Mouse (Mus musculus) limb, embryonic 10.5 days (tissue): ENCODE measurements around the gene Plcb1. TPM values are rescaled to one million over a fixed set of nuclear protein-coding genes. Genes with fewer than 3 reads are reported as not detected.
A peak's percentile ranks its signal among the peaks of the same experiment; 100 is the strongest.
"Not testable (repeated sequence)": the region's sequence is repeated elsewhere in the genome, so short reads cannot be mapped to it uniquely, and the experiment has no call there.

Experiments used
- DNase-seq: peaks from one replicate; pipeline ENCODE4 v3.0.0-alpha.2; 2017; ENCODE audit warnings: low spot score
- H3K27ac ChIP-seq: fragments of 300-500 bp; sonication (generic); 2 replicates; pipeline ENCODE4 v1.5.1; 2016; ENCODE audit warnings: mild to moderate bottlenecking
- H3K27me3 ChIP-seq: fragments of 300-500 bp; sonication (generic); 2 replicates; pipeline ENCODE4 v1.6.1; 2016; ENCODE audit warnings: low read depth, mild to moderate bottlenecking; ENCODE audit not compliant: poor library complexity, severe bottlenecking
- H3K36me3 ChIP-seq: fragments of 300-500 bp; sonication (generic); 2 replicates; pipeline ENCODE4 v1.6.1; 2016; ENCODE audit warnings: mild to moderate bottlenecking, moderate library complexity
- H3K4me1 ChIP-seq: fragments of 300-500 bp; sonication (generic); 2 replicates; pipeline ENCODE4 v1.6.1; 2016
- H3K4me3 ChIP-seq: fragments of 300-500 bp; sonication (generic); 2 replicates; pipeline ENCODE4 v1.5.1; 2016; ENCODE audit warnings: mild to moderate bottlenecking, moderate library complexity
- H3K9me3 ChIP-seq: fragments of 300-500 bp; sonication (generic); replicated peaks from 2 replicates; pipeline ENCODE4 v1.6.1; 2016; ENCODE audit warnings: mild to moderate bottlenecking
- WGBS: fragments of 180-500 bp; shearing (Covaris S2); methylation state at CpG from one replicate; pipeline ENCODE4 v1.1.7; 2016; 5-methylcytosine and 5-hydroxymethylcytosine counted together
- polyA plus RNA-seq: library from polyadenylated mRNA; unstranded; fragments of >200 nt; fragmentation: Nextera tagmentation; extraction: Ambion mirVana; gene quantifications from 2 replicates; pipeline ENCODE4 v1.2.1, GENCODE M21; 2016

Plcb1 gene
- polyA plus RNA-seq, 1 experiment from 2014 or later = 12.2 TPM

- Histone ChIP-seq H3K27ac (no peak overlapping the region), H3K36me3 (no peaks in the 10 kb centered on the region), H3K27me3 (no peaks in the 10 kb centered on the region), H3K9me3 (no peaks in the 10 kb centered on the region), H3K4me1 (peaks cover 9% of the 10 kb centered on the region), H3K4me3 (no peak overlapping the region)
- WGBS = 90% methylated on average over 6 of the region's 6 CpGs
- no peak for DNase-seq
Observed at GRCm38 (mm10) chr2:134972376-134972775, 186.5 kb downstream of the Plcb1 start.

GRCm38 (mm10) chr2:134974711-134975110 lies 188.8 kb downstream of the Plcb1 start:
- H3K9me3 ChIP-seq = no peaks in the 10 kb centered on the region
- no peak for DNase-seq
- no peaks in the 10 kb centered on the region for H3K36me3 ChIP-seq
- WGBS = 46% methylated on average over 6 of the region's 6 CpGs
- no peaks in the 10 kb centered on the region for H3K27me3 ChIP-seq
- H3K4me3 ChIP-seq = no peak overlapping the region
- peaks cover 9% of the 10 kb centered on the region for H3K4me1 ChIP-seq
- no peak overlapping the region for H3K27ac ChIP-seq

- Histone ChIP-seq H3K4me3 (no peak overlapping the region), H3K4me1 (peaks cover 9% of the 10 kb centered on the region), H3K27ac (no peak overlapping the region), H3K36me3 (no peaks in the 10 kb centered on the region), H3K27me3 (no peaks in the 10 kb centered on the region), H3K9me3 (no peaks in the 10 kb centered on the region)
- 52% methylated on average over 3 of the region's 3 CpGs for WGBS
- DNase-seq = no peak
Observed at GRCm38 (mm10) chr2:134976796-134977330, 191.0 kb downstream of the Plcb1 start.

- DNase-seq = no peak
- no peaks in the 10 kb centered on the region for H3K27me3 ChIP-seq
- no peak overlapping the region for H3K4me3 ChIP-seq
- no peak overlapping the region for H3K27ac ChIP-seq
- peaks cover 9% of the 10 kb centered on the region for H3K4me1 ChIP-seq
- no peaks in the 10 kb centered on the region for H3K9me3 ChIP-seq
- 90% methylated on average over 1 of the region's 1 CpGs for WGBS
- no peaks in the 10 kb centered on the region for H3K36me3 ChIP-seq
Observed at GRCm38 (mm10) chr2:134977641-134978040, 191.8 kb downstream of the Plcb1 start.

GRCm38 (mm10) chr2:134981394-134981793 lies 195.5 kb downstream of the Plcb1 start:
- no peak overlapping the region for H3K4me3 ChIP-seq
- no peak for DNase-seq
- no peaks in the 10 kb centered on the region for H3K9me3 ChIP-seq
- H3K27ac ChIP-seq = no peak overlapping the region
- no peaks in the 10 kb centered on the region for H3K36me3 ChIP-seq
- H3K27me3 ChIP-seq = no peaks in the 10 kb centered on the region
- H3K4me1 ChIP-seq = peaks cover 9% of the 10 kb centered on the region

- Histone ChIP-seq H3K27me3 (no peaks in the 10 kb centered on the region), H3K4me1 (0 out of 2 replicates have a peak, but pooled peaks cover 2% of the 10 kb centered on the region), H3K4me3 (no peak overlapping the region), H3K36me3 (no peaks in the 10 kb centered on the region), H3K27ac (no peak overlapping the region), H3K9me3 (no peaks in the 10 kb centered on the region)
- 94% methylated on average over 3 of the region's 3 CpGs for WGBS
- no peak for DNase-seq
Observed at GRCm38 (mm10) chr2:134984884-134985283, 199.0 kb downstream of the Plcb1 start.

GRCm38 (mm10) chr2:134987978-134988377 lies 202.1 kb downstream of the Plcb1 start:
- H3K27me3 ChIP-seq = no peaks in the 10 kb centered on the region
- WGBS = 93% methylated on average over 5 of the region's 5 CpGs
- no peak overlapping the region for H3K27ac ChIP-seq
- no peak for DNase-seq
- no peak overlapping the region for H3K4me3 ChIP-seq
- 0 out of 2 replicates have a peak, but pooled peaks cover 2% of the 10 kb centered on the region for H3K4me1 ChIP-seq
- no peaks in the 10 kb centered on the region for H3K9me3 ChIP-seq
- no peaks in the 10 kb centered on the region for H3K36me3 ChIP-seq

GRCm38 (mm10) chr2:134989650-134990292 lies 203.9 kb downstream of the Plcb1 start:
- Histone ChIP-seq H3K27ac (no peak overlapping the region), H3K36me3 (no peaks in the 10 kb centered on the region), H3K4me3 (no peak overlapping the region), H3K4me1 (0 out of 2 replicates have a peak, but pooled peaks cover 2% of the 10 kb centered on the region), H3K27me3 (no peaks in the 10 kb centered on the region), H3K9me3 (no peaks in the 10 kb centered on the region)
- no peak for DNase-seq
- 82% methylated on average over 9 of the region's 9 CpGs for WGBS

- Histone ChIP-seq H3K9me3 (no peaks in the 10 kb centered on the region), H3K27me3 (no peaks in the 10 kb centered on the region), H3K36me3 (no peaks in the 10 kb centered on the region), H3K4me1 (no peaks in the 10 kb centered on the region), H3K27ac (no peak overlapping the region), H3K4me3 (no peak overlapping the region)
- WGBS = 93% methylated on average over 1 of the region's 1 CpGs
- no peak for DNase-seq
Observed at GRCm38 (mm10) chr2:135007134-135007533, 221.3 kb downstream of the Plcb1 start.

GRCm38 (mm10) chr2:135007885-135008284 lies 222.0 kb downstream of the Plcb1 start:
- not testable (repeated sequence) for H3K4me1 ChIP-seq, H3K27ac ChIP-seq, H3K27me3 ChIP-seq, H3K4me3 ChIP-seq, H3K36me3 ChIP-seq, H3K9me3 ChIP-seq, DNase-seq
- 88% methylated on average over 2 of the region's 2 CpGs for WGBS

GRCm38 (mm10) chr2:135010371-135010770 lies 224.5 kb downstream of the Plcb1 start:
- H3K4me1 ChIP-seq = peaks cover 2% of the 10 kb centered on the region; the same call in 1 of the 2 replicates

GRCm38 (mm10) chr2:135015501-135015900 lies 229.6 kb downstream of the Plcb1 start:
- 69% methylated on average over 6 of the region's 6 CpGs for WGBS

More at GRCm38 (mm10) chr2:135010371-135010770, 224.5 kb downstream of the Plcb1 start:
- Histone ChIP-seq H3K27ac (no peak overlapping the region), H3K4me3 (no peak overlapping the region), H3K9me3 (no peaks in the 10 kb centered on the region), H3K27me3 (no peaks in the 10 kb centered on the region), H3K36me3 (no peaks in the 10 kb centered on the region)
- no peak for DNase-seq
- 90% methylated on average over 8 of the region's 8 CpGs for WGBS

GRCm38 (mm10) chr2:135018275-135018674 lies 232.4 kb downstream of the Plcb1 start:
- 48% methylated on average over 1 of the region's 1 CpGs for WGBS
- peak; percentile 38 for DNase-seq

More at GRCm38 (mm10) chr2:135015501-135015900, 229.6 kb downstream of the Plcb1 start:
- Histone ChIP-seq H3K9me3 (no peaks in the 10 kb centered on the region), H3K27me3 (no peaks in the 10 kb centered on the region), H3K4me1 (peaks cover 15% of the 10 kb centered on the region), H3K27ac (no peak overlapping the region), H3K36me3 (no peaks in the 10 kb centered on the region), H3K4me3 (no peak overlapping the region)
- no peak for DNase-seq

More at GRCm38 (mm10) chr2:135018275-135018674, 232.4 kb downstream of the Plcb1 start:
- Histone ChIP-seq H3K4me1 (peaks cover 15% of the 10 kb centered on the region), H3K9me3 (no peaks in the 10 kb centered on the region), H3K4me3 (no peak overlapping the region), H3K27me3 (no peaks in the 10 kb centered on the region), H3K36me3 (no peaks in the 10 kb centered on the region), H3K27ac (no peak overlapping the region)
